Mouse (Mus musculus) heart, postnatal 25 days (tissue): ENCODE measurements around the gene Gm11555. TPM values are rescaled to one million over a fixed set of nuclear protein-coding genes. Genes with fewer than 3 reads are reported as not detected.
"Not testable (repeated sequence)": the region's sequence is repeated elsewhere in the genome, so short reads cannot be mapped to it uniquely, and the experiment has no call there.

Experiments
- DNase-seq: peaks from one replicate; pipeline ENCODE4 v3.0.0; 2022; ENCODE audit warnings: low spot score
- intact Hi-C: fragments of 180-260 bp; cut with DNase I; formaldehyde crosslinking; loops from one replicate; pipeline ENCODE4 v1.15.1; 2025
- total RNA-seq, 2 experiments: library from RNA; stranded (reverse); gene quantifications; 2 replicates each; pipeline ENCODE4 v1.2.3; 2021

Gene Gm11555
- total RNA-seq, result not detected

DNA sequence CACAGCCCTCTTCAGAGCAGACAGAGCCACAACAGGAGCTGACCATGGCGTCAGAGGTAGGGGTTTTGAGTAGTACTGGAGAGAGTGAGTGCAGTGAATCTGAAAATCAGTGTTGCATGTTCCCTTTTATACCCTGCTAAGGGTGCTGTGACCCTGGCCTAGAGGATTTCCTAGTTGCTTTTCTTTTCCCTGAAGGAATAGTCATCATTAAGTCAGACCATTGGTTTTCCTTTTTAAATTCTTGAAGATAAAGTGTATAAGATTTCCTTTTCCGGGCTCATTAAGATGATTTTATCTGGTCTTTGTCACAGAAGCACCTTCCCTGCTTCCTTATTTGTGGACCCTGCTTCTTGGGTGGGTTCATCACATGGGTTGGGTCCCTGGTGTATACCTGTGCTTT, at the start of gene Gm11555:
TSS of gene Gm11555 (minus strand) at position 101 of the 400 bp plus-strand sequence.
- no peak for DNase-seq
- intact Hi-C loops, result no loop called here

DNA sequence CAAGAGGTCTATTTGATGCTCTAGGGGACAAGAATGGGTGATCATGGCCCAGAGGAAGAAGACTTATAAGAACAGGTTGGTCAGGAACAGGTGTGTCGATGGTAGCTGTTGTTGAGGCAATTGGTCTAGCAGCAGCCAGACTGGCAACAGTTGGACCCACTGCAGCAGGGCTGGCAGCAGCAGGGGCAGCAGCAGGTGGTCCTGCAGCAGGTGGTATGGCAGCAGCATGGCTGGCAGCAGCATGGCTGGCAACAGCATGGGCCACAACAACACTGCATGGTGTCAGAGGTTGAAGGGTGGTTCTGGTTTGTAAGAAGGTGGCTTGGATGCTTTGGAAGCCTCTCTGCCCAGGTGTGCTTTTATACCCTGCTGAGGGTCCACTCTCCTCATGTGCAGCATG, 40.4 kb upstream of the Gm11555 start, which contains the start of gene Gm14190:
TSS of gene Gm14190 (minus strand) at position 278 of the 400 bp plus-strand sequence.
- intact Hi-C loops, result no loop called here

DNA sequence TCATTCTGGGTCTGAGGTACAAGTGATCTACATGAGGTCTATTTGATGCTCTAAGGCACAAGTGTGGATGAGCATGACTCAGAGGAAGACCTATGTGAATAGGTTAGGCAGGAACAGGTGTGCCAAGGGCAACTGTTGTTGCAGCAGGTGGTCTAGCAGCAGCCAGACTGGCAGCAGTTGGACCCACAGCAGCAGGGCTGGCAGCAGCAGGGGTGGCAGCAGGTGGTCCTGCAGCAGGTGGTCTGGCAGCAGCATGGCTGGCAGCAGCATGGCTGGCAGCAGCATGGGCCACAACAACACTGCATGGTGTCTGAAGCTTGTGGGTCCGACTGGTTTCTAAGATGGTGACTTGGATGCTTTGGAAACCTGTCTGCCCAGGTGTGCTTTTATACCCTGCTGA, 35.2 kb upstream of the Gm11555 start:
- intact Hi-C loops, DNase-seq: not testable (repeated sequence)

More for the DNA sequence above, 40.4 kb upstream of the Gm11555 start, which contains the start of gene Gm14190:
- no peak for DNase-seq

DNA sequence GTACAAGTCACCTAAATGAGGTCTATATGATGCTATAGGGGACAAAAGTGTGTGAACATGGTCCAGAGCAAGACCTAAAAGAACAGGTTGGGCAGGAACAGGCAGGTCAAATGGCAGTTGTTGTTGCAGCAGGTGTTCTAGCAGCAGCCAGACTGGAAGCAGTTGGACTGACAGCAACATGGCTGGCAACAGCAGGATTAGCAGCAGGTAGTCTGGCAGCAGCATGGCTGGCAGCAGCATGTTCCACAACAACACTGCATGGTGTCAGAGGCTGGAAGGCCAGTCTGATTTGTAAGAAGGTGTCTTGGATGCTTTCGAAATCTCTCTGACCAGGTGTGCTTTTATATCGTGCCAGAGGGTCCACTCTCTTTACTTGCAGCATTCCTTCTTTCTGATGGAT, 33.4 kb upstream of the Gm11555 start:
- intact Hi-C loops, result no loop called here
- no peak for DNase-seq

DNA sequence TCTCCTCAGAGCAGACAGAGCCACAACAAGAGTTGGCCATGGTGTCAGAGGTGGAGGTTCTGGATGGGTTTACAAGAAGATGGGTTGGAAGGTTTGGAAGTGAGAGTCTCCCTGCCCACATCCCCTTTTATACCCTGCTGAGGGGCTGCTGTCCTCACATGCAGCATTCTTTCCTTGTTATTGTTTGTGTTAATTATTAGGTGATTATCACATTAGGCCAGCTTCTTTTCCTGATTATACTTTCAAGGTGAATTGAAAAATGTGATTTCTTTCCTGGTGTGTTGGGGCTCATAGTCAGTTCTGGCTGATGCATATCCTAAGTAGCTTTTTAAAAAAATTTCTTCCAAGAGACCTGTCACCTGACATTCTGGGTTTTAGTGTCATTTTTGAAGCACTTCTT, 15.8 kb upstream of the Gm11555 start, which contains the start of gene Krtap4-6:
TSS of gene Krtap4-6 (minus strand) at position 101 of the 400 bp plus-strand sequence.
- DNase-seq, result no peak
- intact Hi-C loops, result no loop called here

DNA sequence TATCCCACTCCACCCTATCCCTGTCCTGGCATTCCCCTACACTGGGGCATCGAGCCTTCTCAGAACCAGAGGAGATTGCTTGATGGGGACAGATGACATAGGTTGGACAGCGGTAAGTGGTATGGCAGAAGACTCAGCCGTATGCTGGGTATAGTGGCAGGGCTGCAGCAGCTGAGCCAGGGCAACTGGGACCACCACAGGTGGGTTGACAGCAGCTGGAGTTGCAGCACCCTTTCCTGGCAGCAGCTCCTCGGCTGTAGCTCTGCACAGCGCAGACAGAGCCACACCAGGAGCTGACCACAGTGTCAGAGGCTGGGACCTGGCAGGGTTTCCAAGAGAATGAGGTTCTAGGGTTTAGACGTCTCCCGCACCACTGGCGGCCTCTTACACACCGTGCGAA, 12.8 kb upstream of the Gm11555 start:
- intact Hi-C loops, result no loop called here
- DNase-seq, result no peak

DNA sequence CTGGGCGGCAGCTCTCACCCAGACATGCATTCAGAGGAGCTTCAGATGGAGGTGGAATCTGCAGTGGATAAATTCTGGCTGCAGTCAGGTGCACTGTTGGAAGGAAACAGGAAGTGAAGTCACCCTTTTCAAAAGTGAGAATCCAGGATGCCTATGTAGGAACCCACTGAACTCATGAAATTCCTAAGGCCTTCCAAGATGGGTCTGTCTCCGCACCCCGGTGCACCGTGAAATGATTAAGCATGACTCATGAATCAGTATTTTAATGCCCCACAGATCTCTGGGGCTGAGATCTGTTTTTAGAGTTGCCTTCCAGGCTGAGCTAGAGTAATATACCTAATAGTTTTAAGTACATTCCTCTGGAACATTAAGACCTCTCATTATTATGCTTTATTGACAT, 9.2 kb upstream of the Gm11555 start:
- intact Hi-C loops, result no loop called here
- no peak for DNase-seq

DNA sequence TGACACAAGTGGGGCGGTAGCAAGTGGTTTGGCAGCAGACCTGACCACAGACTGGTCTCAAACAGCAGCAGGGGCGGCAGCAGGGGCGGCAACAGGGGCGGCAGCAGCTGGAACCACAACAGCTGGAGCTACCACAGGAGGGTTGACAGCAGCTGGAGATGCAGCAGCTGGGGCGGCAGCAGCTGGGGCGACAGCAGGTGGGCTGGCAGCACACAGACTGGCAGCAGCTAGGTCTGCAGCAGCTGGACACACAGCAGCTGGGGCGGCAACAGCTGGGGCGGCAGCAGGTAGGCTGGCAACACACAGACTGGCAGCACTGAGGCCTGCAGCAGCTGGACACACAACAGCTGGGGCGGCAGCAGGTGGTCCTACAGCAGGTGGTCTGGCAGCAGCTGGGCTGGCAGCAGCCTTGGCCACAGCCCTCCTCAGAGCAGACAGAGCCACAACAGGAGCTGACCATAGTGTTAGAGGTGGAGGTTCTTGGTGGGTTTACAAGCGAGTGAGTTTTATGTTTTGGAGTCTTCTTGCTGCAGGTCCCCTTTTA, 8.5 kb upstream of the Gm11555 start, which contains the start of gene Gm11563:
TSS of gene Gm11563 (minus strand) at position 494 of the 544 bp plus-strand sequence.
- DNase-seq, intact Hi-C loops: not testable (repeated sequence)

DNA sequence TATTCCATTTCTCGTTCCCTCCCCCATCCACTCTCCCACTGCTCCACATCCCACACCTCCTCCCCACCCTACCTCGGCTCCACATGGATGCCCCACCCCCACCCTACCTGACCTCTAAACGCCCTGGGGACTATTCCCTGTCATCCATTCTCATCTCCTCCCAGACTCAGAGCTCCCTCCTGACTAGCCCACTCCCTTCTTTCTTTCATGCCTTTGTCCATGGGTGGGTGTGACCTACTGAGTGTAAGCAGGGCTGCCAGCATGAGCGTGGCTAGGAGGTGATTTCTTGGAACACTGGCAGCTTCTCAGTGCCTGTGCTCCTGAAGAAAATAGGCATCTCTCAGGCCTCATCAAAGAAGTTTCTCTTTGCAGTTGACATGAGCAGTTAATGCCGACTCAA, 7.0 kb upstream of the Gm11555 start:
- intact Hi-C loops, result no loop called here
- no peak for DNase-seq

DNA sequence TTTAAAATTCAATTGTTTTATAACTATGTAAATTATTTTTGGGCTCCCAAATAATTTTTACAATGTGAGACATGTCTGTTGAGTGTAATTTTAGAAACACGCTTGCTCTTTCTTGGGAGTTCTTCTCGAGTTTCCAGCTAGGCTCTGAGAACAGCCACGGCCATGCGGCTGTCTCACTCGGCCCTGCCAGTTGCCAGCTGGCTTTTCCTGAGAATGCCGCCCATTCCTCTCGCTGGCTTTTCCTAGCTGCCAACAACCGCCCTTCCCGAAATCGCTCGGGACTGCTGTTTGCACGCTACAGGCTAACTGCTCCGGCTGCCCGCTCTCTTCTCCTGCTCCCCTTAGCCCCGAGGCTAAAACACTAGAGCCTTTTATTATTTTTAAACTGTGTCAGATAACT, 3.6 kb downstream of the Gm11555 start:
- DNase-seq, result no peak
- intact Hi-C loops, result no loop called here

DNA sequence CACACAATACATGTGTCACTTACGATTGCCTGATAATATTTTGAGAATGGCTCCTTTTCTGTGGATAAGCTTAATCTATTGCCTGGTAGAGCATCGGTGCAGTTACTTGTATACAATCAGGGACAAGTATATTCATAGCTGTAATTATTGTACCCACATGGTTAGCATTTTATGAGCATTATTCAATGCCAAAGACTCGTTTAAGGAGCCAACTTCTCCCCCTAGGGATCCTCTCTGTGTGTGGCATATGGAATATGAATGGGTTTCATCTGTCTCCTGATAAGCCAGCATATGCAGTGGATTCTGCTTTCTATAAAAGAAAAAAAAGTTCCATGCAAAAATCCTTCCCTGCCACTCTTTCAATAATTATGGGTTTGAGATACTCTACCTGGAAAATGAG, 5.7 kb downstream of the Gm11555 start:
- DNase-seq, result no peak
- intact Hi-C loops, result no loop called here

DNA sequence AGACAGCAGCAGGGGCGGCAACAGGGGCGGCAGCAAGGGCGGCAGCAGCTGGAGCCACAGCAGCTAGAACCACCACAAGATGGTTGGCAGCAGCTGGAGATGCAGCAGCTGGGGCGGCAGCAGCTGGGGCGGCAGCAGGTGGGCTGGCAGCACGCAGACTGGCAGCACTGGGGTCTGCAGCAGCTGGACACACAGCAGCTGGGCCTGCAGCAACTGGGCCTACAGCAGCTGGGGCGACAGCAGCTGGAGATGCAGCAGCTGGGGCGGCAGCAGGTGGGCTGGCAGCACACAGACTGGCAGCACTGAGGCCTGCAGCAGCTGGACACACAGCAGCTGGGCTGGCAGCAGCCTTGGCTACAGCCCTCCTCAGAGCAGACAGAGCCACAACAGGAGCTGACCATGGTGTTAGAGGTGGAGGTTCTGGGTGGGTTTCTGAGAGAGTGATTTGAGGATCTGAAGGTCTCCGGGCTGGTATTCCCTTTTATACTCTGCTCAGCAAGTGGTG, 6.3 kb downstream of the Gm11555 start, which contains the start of gene Krtap4-7:
TSS of gene Krtap4-7 (minus strand) at position 455 of the 505 bp plus-strand sequence.
- intact Hi-C loops, result not testable (repeated sequence)

DNA sequence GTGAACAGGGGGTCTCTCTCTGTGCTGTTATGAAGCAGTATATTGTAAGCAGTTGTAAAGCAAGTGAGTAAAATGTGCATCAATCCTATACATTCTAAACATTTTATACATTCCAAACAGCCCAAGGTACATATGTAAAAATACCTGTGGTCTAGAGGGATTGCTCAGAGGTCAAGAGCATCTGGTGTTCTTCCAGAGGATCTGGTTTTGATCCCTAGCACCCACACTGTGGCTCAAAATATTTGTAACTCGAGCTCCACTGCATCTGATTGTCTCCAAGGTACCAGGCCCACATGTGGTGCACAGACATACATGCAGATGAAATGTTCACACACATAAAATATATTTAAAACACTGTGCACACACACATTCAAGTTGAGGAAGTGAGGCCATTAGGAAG, 9.1 kb downstream of the Gm11555 start:
- intact Hi-C loops, result no loop called here

More for the DNA sequence above, 6.3 kb downstream of the Gm11555 start, which contains the start of gene Krtap4-7:
- DNase-seq, result not testable (repeated sequence)

DNA sequence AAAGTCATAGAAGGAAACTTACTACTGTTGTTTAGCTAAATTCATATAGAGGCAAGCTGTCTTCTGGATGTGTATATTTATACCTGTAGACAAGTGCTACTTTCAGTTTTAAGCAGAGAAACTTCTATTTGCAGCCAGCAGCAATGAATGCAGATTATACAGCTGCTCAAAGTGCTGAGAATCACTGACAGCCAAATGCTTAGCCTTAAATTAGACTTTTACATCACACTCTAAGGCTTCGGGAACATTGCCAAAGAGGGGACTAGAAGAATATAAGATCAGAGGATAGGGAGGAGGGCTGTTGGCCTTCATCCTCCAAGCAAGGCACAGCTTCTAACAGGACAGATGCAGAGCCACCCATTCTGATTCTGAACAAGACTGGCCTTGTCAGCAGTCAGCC, 12.9 kb downstream of the Gm11555 start:
- intact Hi-C loops, result no loop called here
- no peak for DNase-seq

More for the DNA sequence above, 9.1 kb downstream of the Gm11555 start:
- no peak for DNase-seq

DNA sequence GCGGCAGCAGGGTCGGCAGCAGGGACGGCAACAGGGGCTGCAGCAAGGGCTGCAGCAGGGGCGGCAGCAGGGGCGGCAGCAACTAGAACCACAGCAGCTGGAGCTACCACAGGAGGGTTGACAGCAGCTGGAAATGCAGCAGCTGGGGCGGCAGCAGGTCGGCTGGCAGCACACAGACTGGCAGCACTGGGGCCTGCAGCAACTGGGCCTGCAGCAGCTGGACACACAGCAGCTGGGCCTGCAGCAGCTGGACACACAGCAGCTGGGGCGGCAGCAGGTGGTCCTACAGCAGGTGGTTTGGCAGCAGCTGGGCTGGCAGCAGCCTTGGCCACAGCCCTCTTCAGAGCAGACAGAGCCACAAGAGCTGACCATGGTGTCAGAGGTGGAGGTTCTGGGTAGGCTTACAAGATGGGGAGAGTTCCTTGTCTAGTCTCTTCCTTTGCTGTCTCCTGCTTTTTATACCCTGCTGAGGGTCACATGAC, 15.3 kb downstream of the Gm11555 start, which contains the start of gene Krtap4-2:
TSS of gene Krtap4-2 (minus strand) at position 432 of the 482 bp plus-strand sequence.
- intact Hi-C loops, result no loop called here

DNA sequence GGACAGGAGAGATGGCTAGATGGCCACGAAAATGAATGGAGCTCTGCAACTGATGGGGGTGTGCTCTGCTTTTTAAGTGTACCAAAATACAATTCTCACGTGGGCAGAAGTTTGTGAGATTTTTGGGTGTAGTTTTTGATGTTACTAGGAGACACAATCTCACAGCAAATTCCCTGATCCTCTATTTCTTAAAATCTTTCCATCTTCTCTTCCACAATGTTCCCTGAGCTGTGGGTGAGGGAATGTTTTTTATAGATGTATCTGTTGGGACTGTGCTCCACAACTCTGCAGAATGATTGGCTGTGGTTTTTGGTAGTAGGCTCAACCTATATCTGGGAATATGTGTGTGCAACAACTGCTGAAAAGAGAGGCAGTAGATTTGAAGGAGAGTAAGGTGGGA, 16.7 kb downstream of the Gm11555 start:
- intact Hi-C loops, result no loop called here

More for the DNA sequence above, 15.3 kb downstream of the Gm11555 start, which contains the start of gene Krtap4-2:
- no peak for DNase-seq

DNA sequence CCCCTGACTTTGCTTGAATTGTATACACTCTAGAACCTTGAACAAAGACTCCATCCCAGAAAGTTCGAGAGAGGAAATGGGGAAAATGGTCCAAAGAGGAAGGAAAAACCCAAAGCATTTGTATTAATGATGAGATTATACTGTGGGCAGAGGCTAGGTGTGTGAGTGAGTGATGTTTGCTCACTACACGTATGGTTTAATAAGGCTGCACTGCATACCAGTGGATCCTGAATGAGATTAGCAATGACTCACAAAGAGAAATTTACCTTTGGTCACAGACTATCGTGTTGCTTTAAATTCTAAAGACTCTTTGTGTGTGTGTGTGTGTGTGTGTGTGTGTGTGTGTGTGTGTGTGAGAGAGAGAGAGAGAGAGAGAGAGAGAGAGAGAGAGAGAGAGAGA, 19.1 kb downstream of the Gm11555 start:
- DNase-seq, result no peak

More for the DNA sequence above, 16.7 kb downstream of the Gm11555 start:
- no peak for DNase-seq

DNA sequence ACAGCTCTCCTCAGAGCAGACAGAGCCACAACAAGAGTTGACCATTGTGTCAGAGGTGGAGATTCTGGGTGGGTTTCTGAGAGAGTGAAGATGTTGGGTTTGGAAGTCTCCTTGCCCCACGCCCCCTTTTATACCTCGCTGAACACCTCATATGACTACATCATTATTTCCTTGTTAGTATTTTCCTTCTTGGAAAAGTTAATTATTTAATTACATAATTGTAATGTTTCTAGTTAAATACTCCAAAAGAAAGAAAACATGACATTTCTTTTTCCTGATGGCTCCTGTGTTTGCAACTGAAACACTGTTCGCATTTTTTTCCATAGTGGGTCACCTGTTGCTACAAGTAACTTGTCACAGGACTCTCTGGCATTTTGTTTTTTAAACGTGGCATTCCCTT, 21.9 kb downstream of the Gm11555 start, which contains the start of gene Krtap4-1:
TSS of gene Krtap4-1 (minus strand) at position 101 of the 400 bp plus-strand sequence.
- DNase-seq, result no peak
- intact Hi-C loops, result no loop called here

More for the DNA sequence above, 19.1 kb downstream of the Gm11555 start:
- intact Hi-C loops, result no loop called here

DNA sequence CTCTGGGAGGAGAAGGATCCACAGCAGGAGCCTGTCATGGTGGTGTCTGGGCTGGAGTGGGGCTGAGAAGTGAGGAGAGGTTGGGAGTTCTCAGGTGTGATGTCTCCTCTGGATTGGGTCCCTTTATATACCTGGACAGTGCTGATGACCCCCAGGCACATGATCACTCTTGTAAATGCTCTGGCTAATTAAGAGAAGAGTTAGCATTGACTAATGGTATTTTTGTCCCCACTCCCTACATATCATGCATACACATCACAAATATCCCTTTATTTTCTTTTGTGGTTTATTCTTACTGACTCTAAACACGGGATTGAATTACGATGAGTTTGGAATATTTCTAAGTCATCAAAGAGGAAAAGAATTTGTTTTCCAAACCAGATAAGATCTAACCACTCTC, 29.7 kb downstream of the Gm11555 start, which contains the start of gene Gm11562:
TSS of gene Gm11562 (minus strand) at position 101 of the 400 bp plus-strand sequence.
- no peak for DNase-seq
- intact Hi-C loops, result no loop called here

DNA sequence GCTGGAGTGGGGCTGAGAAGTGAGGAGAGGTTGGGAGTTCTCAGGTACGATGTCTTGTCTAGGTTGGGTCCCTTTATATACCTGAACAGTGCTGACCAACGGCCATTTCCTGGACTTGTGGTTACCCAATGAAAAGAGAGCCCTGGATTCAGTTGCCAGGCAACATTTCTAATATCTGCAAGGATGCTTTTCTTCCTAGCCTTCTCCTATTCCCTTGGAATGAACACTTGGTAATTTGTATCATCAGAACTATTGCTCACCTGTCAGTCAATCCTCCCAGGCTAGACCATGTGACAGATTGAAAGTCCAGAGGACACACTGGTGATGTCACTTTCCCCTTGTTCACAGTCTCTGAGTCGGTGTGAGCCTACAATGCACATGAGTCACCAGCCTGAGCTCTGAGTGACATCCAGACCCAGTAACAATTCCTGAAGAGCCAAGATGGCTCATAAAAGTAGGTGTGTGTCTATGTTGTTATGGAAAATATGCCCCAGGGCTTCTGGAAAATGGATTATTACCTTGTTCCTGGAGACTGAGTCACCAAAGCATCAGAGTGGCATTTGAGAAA, 35.2 kb downstream of the Gm11555 start, which contains the start of gene Krtap2-4:
TSS of gene Krtap2-4 (minus strand) at position 51 of the 568 bp plus-strand sequence.
- intact Hi-C loops, result no loop called here
- no peak for DNase-seq

DNA sequence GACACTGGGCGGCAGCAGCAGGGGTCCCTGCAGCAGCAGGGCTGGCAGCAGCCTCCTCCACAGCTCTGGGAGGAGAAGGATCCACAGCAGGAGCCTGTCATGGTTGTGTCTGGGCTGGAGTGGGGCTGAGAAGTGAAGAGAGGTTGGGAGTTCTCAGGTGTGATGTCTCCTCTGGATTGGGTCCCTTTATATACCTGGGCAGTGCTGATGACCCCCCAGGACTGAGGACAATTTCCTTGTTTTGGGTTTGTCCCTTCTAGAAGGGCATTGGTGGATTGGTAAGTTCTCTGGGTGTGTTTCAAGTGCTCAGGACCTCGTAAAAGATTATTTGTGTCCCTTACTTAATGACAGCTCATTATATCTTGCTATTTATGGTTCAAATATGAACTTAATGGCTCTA, 39.9 kb downstream of the Gm11555 start, which contains the start of gene Gm11937:
TSS of gene Gm11937 (minus strand) at position 101 of the 400 bp plus-strand sequence.
- DNase-seq, intact Hi-C loops: not testable (repeated sequence)
